In the genomic region with DNA sequence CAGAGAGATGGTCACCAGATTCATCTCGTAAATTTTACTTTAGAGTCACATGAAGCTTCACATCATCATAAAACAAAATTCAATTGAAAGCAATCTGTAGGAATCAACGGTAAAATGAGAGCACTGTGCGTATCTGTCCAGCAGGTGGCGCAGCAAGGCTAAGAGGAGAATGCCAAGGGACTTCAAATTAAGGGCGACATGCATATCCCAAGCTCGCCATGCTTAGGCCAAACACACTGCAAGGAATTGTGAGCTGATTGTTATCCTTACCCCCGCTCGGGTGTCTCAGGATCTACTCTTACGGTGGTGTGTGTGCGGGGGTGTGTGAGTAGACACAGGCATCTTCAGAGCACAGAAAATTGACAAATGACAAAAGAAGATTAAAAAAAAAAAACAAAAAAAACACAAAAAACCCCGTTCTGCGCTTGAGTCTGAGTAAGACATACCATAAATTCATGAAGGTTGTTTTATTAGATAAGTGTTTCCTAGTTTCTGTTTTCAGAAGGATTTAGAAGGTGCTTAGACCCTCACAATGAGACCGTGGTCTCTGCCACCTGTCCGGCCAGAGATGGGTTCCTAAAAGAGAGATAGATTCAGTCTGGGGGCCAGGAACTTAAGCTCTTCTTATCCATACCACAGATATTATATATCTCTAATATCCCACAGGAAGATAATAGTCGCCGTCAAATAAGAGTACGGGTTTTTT, we compare ENCODE assay signal across 8 mouse cellular contexts.
A peak's percentile ranks its signal among the peaks of the same experiment; 100 is the strongest.
DNase-seq lines count a peak whose midpoint lies in the region; ATAC-seq and TF ChIP-seq lines count a peak whose summit lies in the region.

No protein-coding gene starts in this region.

- intact Hi-C loops in heart, postnatal 25 days (cut with DNase I) = loop anchor here (2.0 to 5.0 kb wide), 2 partner anchors 203 to 537 kb away; no protein-coding TSS in a partner anchor

- H3K9ac ChIP-seq in ES-Bruce4 (ENCODE audit: low read depth, poor library complexity, severe bottlenecking) = no peak overlapping the region
- H3K9ac ChIP-seq in forebrain, embryonic 14.5 days (ENCODE audit: low read length) = no peak overlapping the region

- DNase-seq in c-Kit-positive CD71-positive TER-119-positive erythroid progenitor cells, embryonic 14.5 days (ENCODE audit: low spot score) = peak; percentile 43
- peak; percentile 92 for DNase-seq in forebrain, embryonic 14.5 days (ENCODE audit: low spot score)
- DNase-seq in heart, postnatal 25 days (ENCODE audit: low spot score) = peak; percentile 4
- peak; percentile 84 for DNase-seq in layer of hippocampus, adult 11-12 months (ENCODE audit: low spot score)
- DNase-seq in lung, adult 18-20 months = peak; percentile 28 to 36
- DNase-seq in ovary, adult 18-20 months (ENCODE audit: low spot score) = peak; percentile 24
- peak; percentile 58 to 59 for DNase-seq in thymus, postnatal 36 days

- no peaks in the 10 kb centered on the region for H3K9me3 ChIP-seq in ES-Bruce4 (replicated peaks; ENCODE audit: control insufficient read depth, insufficient read depth, low read length, poor library complexity, severe bottlenecking)
- H3K9me3 ChIP-seq in forebrain, embryonic 14.5 days (replicated peaks; ENCODE audit: control insufficient read depth, low read length) = no peaks in the 10 kb centered on the region

- peak; percentile 85 for TF ChIP-seq CTCF in ES-Bruce4 (IDR thresholded peaks at IDR 0.05; ENCODE audit: low read depth, low read length)

- H3K4me3 ChIP-seq in ES-Bruce4 (ENCODE audit: low read depth, low read length) = no peak overlapping the region
- H3K4me3 ChIP-seq in forebrain, embryonic 14.5 days (ENCODE audit: low read depth, low read length) = no peak overlapping the region

- TF ChIP-seq POLR2A in ES-Bruce4 (IDR thresholded peaks at IDR 0.05; ENCODE audit: insufficient read depth, low read length) = no peak

- ATAC-seq in forebrain, embryonic 14.5 days = peak; percentile 78

- H3K27me3 ChIP-seq in ES-Bruce4 (ENCODE audit: control insufficient read depth, insufficient read depth, low read length, poor library complexity, severe bottlenecking) = no peaks in the 10 kb centered on the region
- no peaks in the 10 kb centered on the region for H3K27me3 ChIP-seq in forebrain, embryonic 14.5 days (replicated peaks; ENCODE audit: control insufficient read depth, insufficient read depth, low read length)

- peak overlapping the region; percentile 26 for H3K4me2 ChIP-seq in forebrain, embryonic 14.5 days (ENCODE audit: low read length)

- no peak overlapping the region for H3K27ac ChIP-seq in ES-Bruce4 (ENCODE audit: insufficient read depth, low read length)
- H3K27ac ChIP-seq in forebrain, embryonic 14.5 days (ENCODE audit: low read depth, low read length) = no peak overlapping the region

- TF ChIP-seq EP300 in ES-Bruce4 (IDR thresholded peaks at IDR 0.05; ENCODE audit: insufficient read depth, low read depth, low read length) = no peak

- no peaks in the 10 kb centered on the region for H3K4me1 ChIP-seq in ES-Bruce4 (ENCODE audit: control insufficient read depth, insufficient read depth, low read length)
- H3K4me1 ChIP-seq in forebrain, embryonic 14.5 days (ENCODE audit: control insufficient read depth, insufficient read depth, low read length) = no peaks in the 10 kb centered on the region

- no peaks in the 10 kb centered on the region for H3K36me3 ChIP-seq in ES-Bruce4 (ENCODE audit: control insufficient read depth, insufficient read depth, low read length, poor library complexity, severe bottlenecking)
- H3K36me3 ChIP-seq in forebrain, embryonic 14.5 days (ENCODE audit: control insufficient read depth, insufficient read depth, low read length) = no peaks in the 10 kb centered on the region

- WGBS in forebrain, embryonic 14.5 days = 12% methylated on average over 17 of the region's 17 CpGs

Comparison
In these comparisons a context has a peak if more than half of its experiments do, and no peak if none do; other contexts are left out.
1. DNase-seq: peak in every context shown above with its lines; median percentile 92 in forebrain, embryonic 14.5 days; 84 in layer of hippocampus, adult 11-12 months; 58 in thymus, postnatal 36 days; 43 in c-Kit-positive CD71-positive TER-119-positive erythroid progenitor cells, embryonic 14.5 days; 32 in lung, adult 18-20 months; 24 in ovary, adult 18-20 months; 4 in heart, postnatal 25 days.